Mouse (Mus musculus) brain, embryonic 14.5 days (tissue): ENCODE measurements at regions not wholly inside any gene's neighbourhood (a gene's known extent, or its start where the extent isn't known, plus 50 kb on each side); places are given as distances from the start of the nearest gene placed in this dataset.

Experiments
- CTCF ChIP-seq: fragments of 200-500 bp; IDR thresholded peaks from 2 replicates; pipeline ENCODE4 v1.5.1; 2012; ENCODE audit warnings: inconsistent platforms, mild to moderate bottlenecking, moderate library complexity, borderline replicate concordance; ENCODE audit not compliant: insufficient read depth, insufficient read length; ENCODE audit errors: extremely low read depth
- POLR2A ChIP-seq: fragments of 200-500 bp; IDR thresholded peaks from 2 replicates; pipeline ENCODE4 v1.6.1; 2012; ENCODE audit warnings: mild to moderate bottlenecking, inconsistent platforms, borderline replicate concordance; ENCODE audit not compliant: poor library complexity, insufficient read depth, insufficient read length, severe bottlenecking; ENCODE audit errors: extremely low read depth

GRCm38 (mm10) chr3:143797850-143798249, 407.2 kb downstream of the Lmo4 start:
- no peak for TF ChIP-seq CTCF
- TF ChIP-seq POLR2A: no peak
